Mouse (Mus musculus): ENCODE measurements at regions not wholly inside any gene's neighbourhood (a gene's known extent, or its start where the extent isn't known, plus 50 kb on each side); places are given as distances from the start of the nearest gene placed in this dataset.

DNA sequence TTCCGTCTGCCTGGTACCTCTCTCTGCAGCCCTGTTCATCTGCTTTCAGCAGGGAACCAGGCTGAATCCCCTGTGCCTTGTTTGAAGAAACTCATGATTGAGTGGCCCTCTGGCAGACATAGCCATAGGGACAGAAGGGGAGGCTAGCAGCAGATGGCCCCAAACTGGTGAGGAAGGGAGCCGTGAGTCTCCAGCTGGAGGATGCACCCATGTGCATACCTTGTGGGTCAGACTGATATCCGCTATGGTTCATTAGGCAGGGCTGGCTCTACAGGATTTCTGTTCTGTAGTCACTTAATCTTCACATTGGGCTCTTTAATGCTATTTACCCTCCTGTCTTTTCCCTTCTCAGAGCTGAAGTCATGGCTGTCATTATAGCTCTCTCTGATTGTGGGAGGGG, 175.9 kb upstream of the Mocs1 start:
- no peak for TF ChIP-seq CTCF (IDR thresholded peaks at IDR 0.05; ENCODE audit: low read depth)
- TF ChIP-seq EP300 (optimal IDR thresholded peaks at IDR 0.05), result no peak
